Mouse (Mus musculus): ENCODE data around the gene Fbxo47. TPM values are rescaled to one million over a fixed set of nuclear protein-coding genes. Genes with fewer than 3 reads are reported as not detected.
A peak's percentile ranks its signal among the peaks of the same experiment; 100 is the strongest.
"Not testable (repeated sequence)": the region's sequence is repeated elsewhere in the genome, so short reads cannot be mapped to it uniquely, and the experiment has no call there.

The Fbxo47 gene
- polyA plus RNA-seq, 1 experiment from 2014 or later, result 1.0 TPM

DNA sequence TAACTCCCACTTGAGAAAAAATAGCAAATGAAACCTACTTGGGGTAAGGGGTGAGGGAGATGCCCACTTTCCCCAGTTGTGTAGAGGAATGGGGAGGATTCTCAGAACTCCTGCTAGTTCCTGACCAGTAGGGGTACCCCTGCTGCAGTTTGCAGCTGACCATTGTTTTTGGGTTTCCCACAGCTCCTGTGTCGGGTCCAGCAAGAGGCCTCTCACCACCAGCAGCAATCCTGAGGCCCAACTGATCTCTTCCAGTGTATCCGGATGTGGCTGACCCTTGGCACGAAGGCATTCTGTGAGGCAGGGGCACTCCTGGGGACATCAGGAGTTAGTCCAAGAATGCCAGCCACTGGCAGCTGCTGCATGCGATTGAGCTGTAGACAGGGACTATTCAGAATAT lies 42.0 kb downstream of the Fbxo47 start:
- H3K4me1 ChIP-seq (ENCODE audit: control insufficient read depth, insufficient read depth, low read length), result peaks cover 6% of the 10 kb centered on the region; the same call in 1 of the 2 replicates
- H3K36me3 ChIP-seq (ENCODE audit: control insufficient read depth, insufficient read depth, low read length), result 0 out of 2 replicates have a peak, but pooled peaks cover 2% of the 10 kb centered on the region
- no peaks in the 10 kb centered on the region for H3K9me3 ChIP-seq (ENCODE audit: control insufficient read depth, low read length)
- 55% methylated on average over 4 of the region's 4 CpGs for WGBS
- peak overlapping the region; percentile 38 for H3K4me2 ChIP-seq (ENCODE audit: low read depth, severe bottlenecking)
- H3K27me3 ChIP-seq (ENCODE audit: control insufficient read depth, insufficient read depth, low read length), result no peaks in the 10 kb centered on the region
- peak overlapping the region; percentile 37 for H3K9ac ChIP-seq (ENCODE audit: low read length)
- no peak for ATAC-seq (ENCODE audit: insufficient number of reproducible peaks, low FRiP score, low TSS enrichment, low read depth)
- H3K27ac ChIP-seq (replicated peaks; ENCODE audit: low read depth, low read length), result 0 out of 2 replicates have a peak overlapping the region, but pooled peaks have one; percentile 26
- DNase-seq (ENCODE audit: low spot score), result no peak
- H3K4me3 ChIP-seq (ENCODE audit: low read depth, low read length), result peak overlapping the region; percentile 45; the same call in 1 of the 2 replicates

DNA sequence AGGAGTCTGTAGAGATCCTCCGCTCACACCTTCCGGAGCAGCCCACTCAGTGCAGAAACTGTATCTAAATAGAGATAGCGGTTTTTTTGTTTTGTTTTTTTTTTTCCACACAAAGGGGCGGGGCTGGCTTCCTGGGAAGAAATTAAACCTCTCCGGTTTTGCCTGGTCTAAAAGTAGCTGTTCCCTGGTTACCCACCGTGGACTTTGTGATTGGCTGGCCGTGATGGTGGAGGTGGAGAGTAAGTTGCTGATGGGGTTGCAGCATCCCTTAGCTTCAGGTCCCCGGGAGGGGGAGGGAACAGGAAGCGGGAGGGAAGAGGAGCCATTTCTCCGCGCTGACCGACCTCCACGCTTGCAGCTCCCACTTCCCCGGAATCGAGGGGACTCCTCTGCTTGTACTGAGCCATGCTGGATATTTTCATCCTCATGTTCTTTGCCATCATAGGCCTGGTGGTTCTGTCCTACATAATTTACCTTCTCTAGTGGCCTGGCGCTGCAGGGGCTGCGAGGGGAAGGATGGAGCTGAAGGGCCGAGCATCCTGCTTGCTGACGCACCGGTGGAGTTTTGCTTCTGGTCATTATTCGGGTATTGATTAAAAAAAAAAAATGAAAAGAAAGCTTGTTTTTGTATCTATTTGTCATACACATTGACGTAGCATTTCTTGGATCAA lies 42.8 kb downstream of the Fbxo47 start:
- Histone ChIP-seq H3K4me3 (ENCODE audit: low read depth, low read length) (peak overlapping the region; percentile 45), H3K27me3 (ENCODE audit: control insufficient read depth, insufficient read depth, low read length) (no peaks in the 10 kb centered on the region), H3K9ac (ENCODE audit: low read length) (peak overlapping the region; percentile 75), H3K4me1 (ENCODE audit: control insufficient read depth, insufficient read depth, low read length) (peaks cover 6% of the 10 kb centered on the region; the same call in 1 of the 2 replicates), H3K4me2 (ENCODE audit: low read depth, severe bottlenecking) (peak overlapping the region; percentile 38), H3K9me3 (ENCODE audit: control insufficient read depth, low read length) (no peaks in the 10 kb centered on the region), H3K36me3 (ENCODE audit: control insufficient read depth, insufficient read depth, low read length) (peaks cover 5% of the 10 kb centered on the region; the same call in 1 of the 2 replicates), H3K27ac (replicated peaks; ENCODE audit: low read depth, low read length) (peak overlapping the region; percentile 73)
- DNase-seq (ENCODE audit: low spot score) (peak; percentile 86), ATAC-seq (ENCODE audit: insufficient number of reproducible peaks, low FRiP score, low TSS enrichment, low read depth) (peak; percentile 87; the same call in 1 of the 2 replicates)
- 1% methylated on average over 22 of the region's 22 CpGs for WGBS

DNA sequence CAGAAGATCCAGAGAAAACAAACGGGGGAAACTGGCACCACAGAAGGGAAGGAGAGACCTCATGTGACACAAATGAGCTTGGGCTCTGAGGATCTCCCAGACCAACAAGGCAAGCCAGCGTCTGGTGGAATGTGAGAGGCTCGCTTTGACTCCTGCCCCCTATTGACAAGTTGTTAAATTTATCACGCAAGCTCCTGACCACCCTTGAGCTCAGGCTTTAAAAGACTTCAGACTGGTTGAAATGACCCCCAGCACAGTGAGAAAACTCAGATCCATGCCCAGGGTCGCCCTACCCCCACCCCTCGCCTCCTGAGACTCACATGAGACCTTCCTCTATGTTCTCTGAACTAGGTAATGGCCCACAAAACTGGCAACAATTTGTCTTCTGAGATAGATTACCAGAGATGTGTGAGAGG lies 43.4 kb downstream of the Fbxo47 start, which contains the start of gene B230217C12Rik:
Gene B230217C12Rik (plus strand): TSS at position 242 of the 416 bp plus-strand sequence.
- no peaks in the 10 kb centered on the region for H3K27me3 ChIP-seq (ENCODE audit: control insufficient read depth, insufficient read depth, low read length)
- under 1% methylated on average over 6 of the region's 6 CpGs for WGBS
- peak within 1 kb of the TSS; percentile 38 for H3K4me2 ChIP-seq (ENCODE audit: low read depth, severe bottlenecking)
- peak within 1 kb of the TSS; percentile 45 for H3K4me3 ChIP-seq (ENCODE audit: low read depth, low read length)
- peaks cover 5% of the 10 kb centered on the region; the same call in 1 of the 2 replicates for H3K36me3 ChIP-seq (ENCODE audit: control insufficient read depth, insufficient read depth, low read length)
- peaks cover 6% of the 10 kb centered on the region; the same call in 1 of the 2 replicates for H3K4me1 ChIP-seq (ENCODE audit: control insufficient read depth, insufficient read depth, low read length)
- H3K9ac ChIP-seq (ENCODE audit: low read length), result peak within 1 kb of the TSS; percentile 75
- peak; percentile 62 for DNase-seq (ENCODE audit: low spot score)
- H3K9me3 ChIP-seq (ENCODE audit: control insufficient read depth, low read length), result no peaks in the 10 kb centered on the region
- peak within 1 kb of the TSS; percentile 73 for H3K27ac ChIP-seq (replicated peaks; ENCODE audit: low read depth, low read length)
- no peak for ATAC-seq (ENCODE audit: insufficient number of reproducible peaks, low FRiP score, low TSS enrichment, low read depth)

DNA sequence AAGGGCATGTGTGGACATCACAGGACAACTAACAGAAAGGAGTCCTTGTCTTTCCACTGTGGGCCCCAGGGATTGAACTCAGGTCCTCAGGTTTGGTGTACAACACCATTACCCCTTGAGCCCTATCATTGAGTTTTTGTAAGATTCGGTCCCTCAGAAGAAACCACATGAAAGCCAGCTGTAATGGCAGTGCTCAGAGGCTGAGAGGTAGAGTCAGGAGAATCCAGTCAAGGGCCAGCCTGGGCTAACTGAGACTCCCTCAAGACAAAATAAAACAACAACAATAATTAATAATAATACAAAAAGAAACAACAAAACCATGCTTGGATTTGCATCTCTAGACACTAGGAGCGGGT lies 43.8 kb downstream of the Fbxo47 start:
- 75% methylated on average over 2 of the region's 2 CpGs for WGBS
- Histone ChIP-seq H3K4me1 (ENCODE audit: control insufficient read depth, insufficient read depth, low read length) (peaks cover 6% of the 10 kb centered on the region; the same call in 1 of the 2 replicates), H3K4me3 (ENCODE audit: low read depth, low read length) (no peak overlapping the region), H3K36me3 (ENCODE audit: control insufficient read depth, insufficient read depth, low read length) (peaks cover 5% of the 10 kb centered on the region; the same call in 1 of the 2 replicates), H3K9ac (ENCODE audit: low read length) (no peak overlapping the region), H3K27me3 (ENCODE audit: control insufficient read depth, insufficient read depth, low read length) (no peaks in the 10 kb centered on the region), H3K4me2 (ENCODE audit: low read depth, severe bottlenecking) (peak overlapping the region; percentile 38), H3K27ac (replicated peaks; ENCODE audit: low read depth, low read length) (no peak overlapping the region), H3K9me3 (ENCODE audit: control insufficient read depth, low read length) (no peaks in the 10 kb centered on the region)
- no peak for DNase-seq (ENCODE audit: low spot score)
- no peak for ATAC-seq (ENCODE audit: insufficient number of reproducible peaks, low FRiP score, low TSS enrichment, low read depth)

DNA sequence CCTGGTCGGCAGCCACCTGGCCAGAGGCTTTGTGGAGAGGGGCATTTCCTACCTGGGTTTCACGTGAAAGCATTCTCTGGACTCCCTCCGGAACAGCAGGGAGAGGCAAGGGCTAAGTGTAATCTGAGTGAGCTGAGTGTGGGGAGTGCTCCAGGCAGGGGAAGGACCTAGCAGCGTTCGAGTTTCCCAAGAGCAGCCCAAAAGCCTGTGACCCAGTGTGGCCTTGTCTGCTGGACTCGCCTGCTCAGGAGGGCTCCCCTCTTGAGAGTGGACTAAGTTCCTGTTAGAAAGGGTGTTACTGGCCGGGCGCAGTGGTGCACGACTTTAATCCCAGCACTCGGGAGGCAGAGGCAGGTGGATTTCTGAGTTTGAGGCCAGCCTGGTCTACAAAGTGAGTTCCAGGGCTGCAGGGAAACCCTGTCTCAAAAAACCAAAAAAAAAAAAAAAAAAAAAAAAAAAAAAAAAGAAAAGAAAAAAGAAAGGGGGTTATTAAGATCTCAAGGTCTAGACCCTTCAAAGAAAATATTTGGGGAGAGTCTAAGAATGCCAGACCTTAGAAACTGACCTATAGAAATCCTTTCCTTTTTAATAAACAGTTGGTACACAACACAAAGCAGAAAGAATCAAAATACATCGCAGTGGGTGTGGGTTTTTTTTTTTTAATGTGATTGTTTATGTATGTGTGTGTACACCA lies 44.4 kb downstream of the Fbxo47 start:
- no peak for ATAC-seq (ENCODE audit: insufficient number of reproducible peaks, low FRiP score, low TSS enrichment, low read depth)
- Histone ChIP-seq H3K9me3 (ENCODE audit: control insufficient read depth, low read length) (no peaks in the 10 kb centered on the region), H3K4me3 (ENCODE audit: low read depth, low read length) (no peak overlapping the region), H3K36me3 (ENCODE audit: control insufficient read depth, insufficient read depth, low read length) (peaks cover 6% of the 10 kb centered on the region; the same call in 1 of the 2 replicates), H3K9ac (ENCODE audit: low read length) (no peak overlapping the region), H3K4me1 (ENCODE audit: control insufficient read depth, insufficient read depth, low read length) (peaks cover 6% of the 10 kb centered on the region; the same call in 1 of the 2 replicates), H3K4me2 (ENCODE audit: low read depth, severe bottlenecking) (no peak overlapping the region), H3K27me3 (ENCODE audit: control insufficient read depth, insufficient read depth, low read length) (no peaks in the 10 kb centered on the region), H3K27ac (replicated peaks; ENCODE audit: low read depth, low read length) (no peak overlapping the region)
- 58% methylated on average over 11 of the region's 11 CpGs for WGBS
- no peak for DNase-seq (ENCODE audit: low spot score)

DNA sequence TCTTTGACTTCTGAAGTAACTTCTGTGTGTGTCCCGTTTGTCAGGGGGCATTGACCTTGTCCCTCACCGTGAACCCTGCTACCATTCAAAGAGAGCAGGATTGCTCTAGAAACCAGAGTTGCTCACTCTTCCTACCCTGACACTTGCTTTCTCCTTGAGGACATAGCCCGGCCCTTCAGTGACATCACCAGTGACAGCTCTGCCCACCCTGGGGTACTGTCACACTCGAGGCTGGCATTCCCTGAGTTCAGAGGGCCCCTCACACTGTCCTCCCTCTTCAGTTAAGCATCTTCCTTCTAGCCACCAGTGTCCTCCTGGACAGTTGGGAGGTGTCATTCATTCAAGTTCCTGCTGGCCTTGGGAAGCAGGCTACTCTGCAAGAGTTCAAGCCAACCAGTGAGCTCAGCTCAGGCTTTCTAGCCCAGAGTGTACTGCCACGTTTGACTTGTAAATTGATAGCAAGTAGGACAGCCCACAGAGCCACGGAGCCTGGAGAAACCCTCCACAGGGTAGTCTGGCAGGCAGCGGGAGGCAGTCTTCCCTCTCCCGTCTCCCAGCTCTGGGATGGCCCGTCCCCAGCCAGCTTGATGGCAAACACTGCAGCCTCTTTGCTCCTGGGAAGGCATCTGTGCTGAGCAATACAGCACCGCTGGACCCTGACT lies 45.0 kb downstream of the Fbxo47 start:
- no peaks in the 10 kb centered on the region for H3K27me3 ChIP-seq (ENCODE audit: control insufficient read depth, insufficient read depth, low read length)
- H3K4me2 ChIP-seq (ENCODE audit: low read depth, severe bottlenecking), result no peak overlapping the region
- no peak overlapping the region for H3K27ac ChIP-seq (replicated peaks; ENCODE audit: low read depth, low read length)
- 33% methylated on average over 10 of the region's 10 CpGs for WGBS
- ATAC-seq (ENCODE audit: insufficient number of reproducible peaks, low FRiP score, low TSS enrichment, low read depth), result no peak
- no peak overlapping the region for H3K4me3 ChIP-seq (ENCODE audit: low read depth, low read length)
- H3K9me3 ChIP-seq (ENCODE audit: control insufficient read depth, low read length), result no peaks in the 10 kb centered on the region
- no peak for DNase-seq (ENCODE audit: low spot score)
- no peak overlapping the region for H3K9ac ChIP-seq (ENCODE audit: low read length)
- H3K4me1 ChIP-seq (ENCODE audit: control insufficient read depth, insufficient read depth, low read length), result peaks cover 6% of the 10 kb centered on the region; the same call in 1 of the 2 replicates
- peaks cover 12% of the 10 kb centered on the region for H3K36me3 ChIP-seq (ENCODE audit: control insufficient read depth, insufficient read depth, low read length)

DNA sequence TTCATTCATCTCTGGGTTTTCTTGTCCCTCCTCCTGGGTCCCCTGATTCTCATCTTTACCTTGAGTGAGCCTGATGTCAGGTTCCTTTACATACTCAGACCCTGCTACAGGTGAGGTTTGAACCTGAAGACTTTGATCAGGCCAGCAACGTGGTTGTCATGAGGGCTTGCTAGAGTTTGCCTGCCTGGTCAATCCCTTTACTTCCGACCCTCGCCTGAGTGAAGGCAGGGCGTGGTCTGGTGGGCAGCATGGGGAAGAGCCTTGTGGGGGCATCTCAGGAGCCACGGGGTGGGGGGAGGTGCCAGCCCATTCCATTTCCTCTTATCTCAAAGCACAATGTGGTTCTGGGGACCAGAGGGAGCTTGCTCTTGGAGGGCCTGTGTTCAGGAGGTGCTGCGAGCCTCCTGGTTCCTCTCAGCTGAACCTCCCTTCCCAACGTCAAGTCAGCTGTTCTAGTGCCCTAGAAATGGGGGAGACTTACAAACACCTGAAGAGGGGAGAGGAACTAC lies 46.3 kb downstream of the Fbxo47 start:
- 87% methylated on average over 7 of the region's 7 CpGs for WGBS
- Histone ChIP-seq H3K4me2 (ENCODE audit: low read depth, severe bottlenecking) (no peak overlapping the region), H3K4me1 (ENCODE audit: control insufficient read depth, insufficient read depth, low read length) (peaks cover 6% of the 10 kb centered on the region; the same call in 1 of the 2 replicates), H3K4me3 (ENCODE audit: low read depth, low read length) (no peak overlapping the region), H3K9ac (ENCODE audit: low read length) (no peak overlapping the region), H3K9me3 (ENCODE audit: control insufficient read depth, low read length) (no peaks in the 10 kb centered on the region), H3K27me3 (ENCODE audit: control insufficient read depth, insufficient read depth, low read length) (no peaks in the 10 kb centered on the region), H3K27ac (replicated peaks; ENCODE audit: low read depth, low read length) (no peak overlapping the region), H3K36me3 (ENCODE audit: control insufficient read depth, insufficient read depth, low read length) (peaks cover 18% of the 10 kb centered on the region)
- DNase-seq (ENCODE audit: low spot score) (no peak), ATAC-seq (ENCODE audit: insufficient number of reproducible peaks, low FRiP score, low TSS enrichment, low read depth) (no peak)

DNA sequence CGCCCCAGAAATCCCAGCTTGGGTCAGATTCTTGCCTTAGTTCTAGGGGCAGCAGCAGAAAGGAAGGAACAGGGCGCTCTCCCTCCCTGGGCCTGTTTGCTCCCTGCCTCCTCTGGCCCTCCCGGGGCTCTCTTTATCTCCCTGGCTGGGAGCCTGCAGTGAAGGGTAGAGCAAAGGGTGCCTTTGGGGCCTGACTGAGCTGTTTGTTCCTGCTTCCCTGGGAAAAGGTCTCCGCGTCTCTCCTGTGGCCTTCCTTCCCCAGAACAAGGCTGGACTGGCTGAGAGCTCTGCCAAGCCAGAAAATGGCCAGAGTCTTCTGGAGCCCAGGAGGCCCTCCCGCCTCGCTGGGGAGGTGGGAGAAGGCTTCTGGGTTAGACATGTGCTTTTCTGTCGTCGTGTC lies 46.9 kb downstream of the Fbxo47 start:
- not testable (repeated sequence) for H3K27ac ChIP-seq (replicated peaks; ENCODE audit: low read depth, low read length); H3K9ac ChIP-seq (ENCODE audit: low read length); H3K4me3 ChIP-seq (ENCODE audit: low read depth, low read length); ATAC-seq (ENCODE audit: insufficient number of reproducible peaks, low FRiP score, low TSS enrichment, low read depth); H3K4me1 ChIP-seq (ENCODE audit: control insufficient read depth, insufficient read depth, low read length); H3K27me3 ChIP-seq (ENCODE audit: control insufficient read depth, insufficient read depth, low read length); H3K9me3 ChIP-seq (ENCODE audit: control insufficient read depth, low read length); DNase-seq (ENCODE audit: low spot score); H3K4me2 ChIP-seq (ENCODE audit: low read depth, severe bottlenecking)
- 77% methylated on average over 9 of the region's 9 CpGs for WGBS
- H3K36me3 ChIP-seq (ENCODE audit: control insufficient read depth, insufficient read depth, low read length), result peaks cover 18% of the 10 kb centered on the region

Measured in limb, embryonic 11.5 days (tissue).